Mouse (Mus musculus) layer of hippocampus, adult 9-11 months (tissue): ENCODE measurements around the gene Gm11568.
"Not testable (repeated sequence)": the region's sequence is repeated elsewhere in the genome, so short reads cannot be mapped to it uniquely, and the experiment has no call there.

Source experiments
- DNase-seq: peaks from one replicate; pipeline ENCODE4 v3.0.0; 2022

Gm11568 gene

DNA sequence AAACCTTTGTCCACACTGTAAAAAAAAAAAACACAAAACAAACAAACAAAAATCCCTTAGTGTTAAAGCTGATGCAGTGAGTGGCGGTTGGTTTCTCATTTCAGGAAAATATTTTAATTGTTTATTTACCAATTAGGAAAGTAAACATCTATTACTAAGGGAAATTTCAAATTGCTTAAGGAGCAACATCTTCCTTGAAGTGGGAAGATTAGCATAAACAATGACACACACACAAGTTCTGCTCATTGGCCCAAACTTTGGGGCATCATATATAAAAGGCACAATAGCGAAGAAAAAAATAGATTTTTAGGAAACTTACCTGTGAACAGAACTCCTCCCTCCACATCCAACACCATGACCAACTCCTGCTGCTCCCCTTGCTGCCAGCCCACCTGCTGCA is at the start of gene Gm11568:
Gm11568 (plus strand) TSS at position 301 of the 400 bp plus-strand sequence.
- no peak for DNase-seq

DNA sequence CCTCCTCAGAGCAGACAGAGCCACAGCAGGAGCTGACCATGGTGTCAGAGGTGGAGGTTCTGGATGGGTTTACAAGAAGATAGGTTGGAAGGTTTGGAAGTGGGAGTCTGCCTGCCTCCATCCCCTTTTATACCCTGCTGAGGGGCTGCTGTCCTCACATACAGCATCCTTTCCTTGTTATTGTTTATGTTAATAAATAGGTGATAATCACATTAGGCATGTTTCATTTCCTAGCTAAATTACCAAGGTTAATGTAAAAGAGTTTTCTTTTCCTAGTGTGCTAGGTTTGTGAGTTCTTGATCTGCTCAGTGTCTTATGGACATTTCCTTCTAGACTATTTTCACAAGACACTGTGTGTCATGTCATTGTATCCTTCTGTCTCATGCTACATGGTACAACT is 47.9 kb upstream of the Gm11568 start, which contains the start of gene Krtap4-13:
Krtap4-13 (minus strand) TSS at position 101 of the 400 bp plus-strand sequence.
- not testable (repeated sequence) for DNase-seq

DNA sequence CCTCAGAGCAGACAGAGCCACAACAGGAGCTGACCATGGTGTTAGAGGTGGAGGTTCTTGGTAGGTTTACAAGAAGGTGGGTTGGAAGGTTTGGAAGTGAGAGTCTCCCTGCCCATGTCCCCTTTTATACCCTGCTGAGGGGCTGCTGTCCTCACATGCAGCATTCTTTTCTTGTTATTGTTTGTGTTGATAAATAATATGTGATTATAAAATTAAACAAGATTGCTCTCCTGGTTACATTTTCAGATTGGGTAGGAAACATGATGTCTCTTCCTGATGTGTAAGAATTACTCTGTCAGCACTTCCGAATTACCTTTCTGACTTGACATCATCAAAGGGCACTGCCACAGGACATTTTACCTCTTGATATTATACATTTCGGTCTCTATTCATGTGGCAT is 42.2 kb upstream of the Gm11568 start, which contains the start of gene Gm11564:
Gm11564 (minus strand) TSS at position 101 of the 400 bp plus-strand sequence.
- DNase-seq = not testable (repeated sequence)

DNA sequence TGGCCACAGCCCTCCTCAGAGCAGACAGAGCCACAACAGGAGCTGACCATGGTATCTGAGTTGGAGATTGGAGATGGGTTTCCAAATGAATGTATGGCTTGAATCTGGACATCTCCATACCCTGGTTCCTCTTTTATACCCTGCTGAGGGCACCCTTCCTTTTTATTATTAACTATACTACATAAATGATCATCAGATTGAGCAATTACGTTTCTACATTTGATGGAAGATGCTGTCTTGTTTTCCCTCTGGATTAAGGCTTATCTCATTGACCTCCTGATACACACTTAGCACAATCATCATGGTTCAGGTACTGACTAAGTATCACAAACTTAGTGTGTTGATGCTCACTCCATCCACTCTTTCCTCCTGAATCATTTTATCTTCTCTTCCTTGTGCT is 19.8 kb upstream of the Gm11568 start, which contains the start of gene 2300003K06Rik:
2300003K06Rik (minus strand) TSS at position 101 of the 400 bp plus-strand sequence.
- no peak for DNase-seq

DNA sequence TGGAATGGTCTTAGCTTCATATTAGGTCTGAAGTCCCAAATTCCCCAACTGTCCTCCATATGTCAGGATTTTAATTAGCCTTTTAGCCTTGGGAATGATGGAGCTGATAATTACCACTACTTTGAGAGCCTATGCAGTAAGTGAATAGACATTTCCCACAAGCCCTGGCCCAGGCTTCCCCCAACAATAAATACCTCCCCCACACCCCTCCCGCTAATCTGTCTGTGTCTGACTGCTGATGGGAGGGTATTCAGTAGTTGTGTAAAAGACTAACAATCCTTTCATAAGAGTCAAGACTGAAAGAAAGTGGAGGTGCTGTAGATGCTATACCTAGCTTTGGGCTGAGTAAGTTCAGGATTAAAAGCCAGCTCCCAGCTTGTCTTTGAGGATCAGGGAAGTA is 15.5 kb upstream of the Gm11568 start:
- no peak for DNase-seq

DNA sequence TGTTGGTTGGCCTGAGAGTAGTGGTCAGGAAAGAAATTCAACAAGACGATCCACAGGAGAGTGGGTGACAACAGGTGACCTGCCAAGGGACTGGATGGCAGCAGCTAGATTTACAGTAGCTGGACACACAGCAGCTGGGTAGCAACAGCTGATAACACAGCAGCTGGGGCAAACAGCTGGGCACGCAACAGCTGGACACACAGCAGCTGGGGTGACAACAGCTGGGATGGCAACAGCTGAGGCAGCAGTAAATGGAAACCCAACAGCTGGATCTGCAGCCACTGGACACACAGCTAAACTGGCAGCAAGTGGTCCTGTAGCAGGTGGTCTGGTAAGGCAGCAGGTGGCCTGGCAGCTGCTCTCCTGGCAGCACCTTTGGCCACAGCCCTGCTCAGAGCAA is 11.0 kb upstream of the Gm11568 start:
- DNase-seq = no peak

DNA sequence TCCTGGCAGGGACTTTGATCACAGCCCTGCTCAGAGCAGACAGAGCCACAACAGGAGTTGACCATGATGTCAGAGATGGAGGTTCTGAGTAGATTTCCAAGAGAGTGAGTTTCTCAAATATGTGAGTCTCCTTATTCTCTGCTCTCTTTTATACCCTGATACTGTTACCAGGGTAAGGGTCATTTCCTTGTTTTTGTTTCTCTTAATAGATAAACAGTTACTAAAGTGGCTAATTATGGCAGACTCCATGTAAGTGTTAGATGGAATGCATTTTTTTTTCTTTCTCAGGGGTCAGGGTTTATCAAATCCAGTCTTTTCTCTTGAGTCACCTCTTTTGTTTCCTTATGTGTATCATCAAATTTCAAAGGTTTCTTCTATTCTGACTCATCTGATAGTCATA is 6.2 kb upstream of the Gm11568 start, which contains the start of gene Krtap4-16:
Krtap4-16 (minus strand) TSS at position 101 of the 400 bp plus-strand sequence.
- DNase-seq = no peak

DNA sequence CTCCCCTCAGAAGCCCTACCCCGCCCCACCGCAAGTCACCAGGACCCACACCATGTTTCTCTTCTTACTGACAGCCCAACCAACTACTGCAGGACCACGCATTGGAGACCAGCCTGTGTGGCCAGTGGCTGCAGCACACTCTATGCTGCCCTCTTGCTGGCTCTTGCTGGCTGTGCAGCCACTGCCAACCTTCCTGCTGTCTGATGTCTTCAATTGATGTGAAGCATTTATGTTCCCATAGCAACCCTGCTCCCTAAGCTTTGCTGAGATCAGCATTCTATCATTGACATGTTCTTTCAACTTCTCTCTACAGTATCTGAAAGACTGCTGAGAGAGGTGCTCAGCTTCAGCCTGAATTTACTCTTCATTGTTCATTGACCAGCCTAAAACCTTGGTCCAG is 3.6 kb upstream of the Gm11568 start:
- peak; percentile 2 for DNase-seq

DNA sequence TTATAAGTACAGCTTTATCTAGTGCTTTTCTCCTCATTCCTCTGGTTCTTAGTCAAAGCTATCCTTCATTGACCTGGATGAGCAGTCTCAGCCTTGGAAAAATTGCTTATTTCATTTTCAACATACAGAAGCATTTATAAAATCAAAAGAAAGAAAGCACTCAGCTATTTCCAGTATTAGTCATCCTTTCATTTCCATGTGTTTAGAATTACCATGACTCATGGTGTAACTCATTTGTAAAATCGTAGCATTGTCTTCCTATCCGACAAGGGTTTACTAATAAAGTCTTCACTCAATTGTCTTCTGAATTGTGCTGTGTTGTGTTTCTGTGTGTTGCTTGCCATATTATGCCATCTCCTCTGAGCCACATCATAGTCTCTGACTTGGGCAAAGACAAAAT is 1.0 kb downstream of the Gm11568 start:
- DNase-seq = no peak

DNA sequence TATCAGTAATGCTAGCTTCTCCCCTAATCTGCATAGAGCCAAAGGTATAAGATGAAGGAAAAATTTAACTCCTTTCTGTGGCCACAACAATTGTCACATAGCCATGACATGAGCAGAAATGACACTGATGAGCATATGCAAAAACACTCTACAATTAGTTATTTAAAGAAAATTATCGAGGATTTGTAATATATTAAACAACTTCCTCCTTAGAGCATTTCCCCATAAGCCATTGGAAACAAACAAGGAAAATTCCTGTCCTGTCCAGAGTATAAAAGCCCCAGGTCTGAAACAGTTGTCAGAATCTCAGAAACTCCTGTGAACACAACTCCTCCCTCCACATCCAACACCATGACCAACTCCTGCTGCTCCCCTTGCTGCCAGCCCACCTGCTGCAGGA is 6.5 kb downstream of the Gm11568 start, which contains the start of gene Gm11559:
Gm11559 (plus strand) TSS at position 301 of the 400 bp plus-strand sequence.
- not testable (repeated sequence) for DNase-seq

DNA sequence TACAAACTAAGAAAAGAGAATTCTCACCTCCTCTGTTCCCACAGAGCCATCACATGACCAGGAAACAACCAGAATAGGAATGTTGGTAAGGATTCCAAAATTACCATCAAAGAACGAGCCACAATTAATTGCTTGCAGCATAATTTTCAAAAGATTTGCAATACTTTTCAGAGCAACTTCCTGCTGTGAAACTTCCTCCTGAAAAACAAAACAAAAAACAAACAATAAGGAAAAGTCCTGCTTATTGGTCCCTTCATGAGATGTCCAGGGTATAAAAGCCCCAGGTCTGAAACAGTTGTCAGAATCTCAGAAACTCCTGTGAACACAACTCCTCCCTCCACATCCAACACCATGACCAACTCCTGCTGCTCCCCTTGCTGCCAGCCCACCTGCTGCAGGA is 15.4 kb downstream of the Gm11568 start, which contains the start of gene Krtap9-1:
Krtap9-1 (plus strand) TSS at position 301 of the 400 bp plus-strand sequence.
- not testable (repeated sequence) for DNase-seq

DNA sequence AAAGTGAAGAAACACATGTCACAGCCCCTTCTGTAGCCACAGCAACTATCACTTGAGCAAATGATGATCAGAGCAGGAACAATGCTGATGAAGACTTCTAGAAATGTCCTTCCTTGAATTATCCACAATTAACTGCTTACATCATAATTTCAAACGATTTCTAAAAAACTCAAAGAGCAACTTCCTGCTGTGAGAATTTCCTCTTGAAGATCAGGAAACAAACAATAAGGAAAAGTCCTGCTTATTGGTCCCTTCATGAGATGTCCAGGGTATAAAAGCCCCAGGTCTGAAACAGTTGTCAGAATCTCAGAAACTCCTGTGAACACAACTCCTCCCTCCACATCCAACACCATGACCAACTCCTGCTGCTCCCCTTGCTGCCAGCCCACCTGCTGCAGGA is 21.2 kb downstream of the Gm11568 start, which contains the start of gene Gm11567:
Gm11567 (plus strand) TSS at position 301 of the 400 bp plus-strand sequence.
- DNase-seq = not testable (repeated sequence)

DNA sequence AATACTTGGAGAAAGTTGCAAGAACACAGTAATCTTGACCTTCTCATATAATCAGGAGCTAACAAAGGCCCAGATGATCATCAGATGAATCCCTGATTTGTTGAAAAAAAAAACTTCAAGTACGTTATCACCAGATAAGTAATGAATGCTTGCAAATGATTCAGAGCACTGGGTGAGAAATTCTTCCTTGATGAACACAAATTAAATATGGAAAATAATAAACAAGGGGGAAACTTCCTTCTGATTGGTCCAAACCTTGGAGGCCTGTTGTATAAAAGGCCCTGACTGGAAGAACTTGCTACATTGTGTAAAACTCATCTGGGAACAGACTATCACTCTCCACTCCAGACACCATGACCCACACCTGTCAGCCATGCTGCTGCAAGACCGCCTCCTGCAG is 49.9 kb downstream of the Gm11568 start, which contains the start of gene Krtap31-1:
Krtap31-1 (plus strand) TSS at position 301 of the 400 bp plus-strand sequence.
- no peak for DNase-seq
